In genomic region chr9:56042181-56042621, GRCm38 (mm10) we compare ENCODE assay signal across 8 mouse cellular contexts. TPM values are rescaled to one million over a fixed set of nuclear protein-coding genes. Genes with fewer than 3 reads are reported as not detected.
DNase-seq lines count a peak whose midpoint lies in the region; ATAC-seq and TF ChIP-seq lines count a peak whose summit lies in the region.

No protein-coding gene starts in this region.

- H3K9ac ChIP-seq in heart, embryonic 13.5 days, result peak overlapping the region; percentile 98
- peak overlapping the region; percentile 100 for H3K9ac ChIP-seq in forebrain, embryonic 16.5 days (replicated peaks; ENCODE audit: low read depth, low read length)
- peak overlapping the region; percentile 80 for H3K9ac ChIP-seq in liver, embryonic 16.5 days (ENCODE audit: low read depth, low read length)

- H3K27ac ChIP-seq in heart, embryonic 13.5 days (replicated peaks), result peak overlapping the region; percentile 97
- H3K27ac ChIP-seq in forebrain, embryonic 16.5 days (ENCODE audit: low read length), result peak overlapping the region; percentile 97
- peak overlapping the region; percentile 59 for H3K27ac ChIP-seq in liver, embryonic 16.5 days (ENCODE audit: low read length)

- H3K27me3 ChIP-seq in heart, embryonic 13.5 days (replicated peaks), result no peaks in the 10 kb centered on the region
- H3K27me3 ChIP-seq in G1E (ENCODE audit: insufficient read depth, low read length), result no peaks in the 10 kb centered on the region
- H3K27me3 ChIP-seq in forebrain, embryonic 16.5 days (replicated peaks; ENCODE audit: control insufficient read depth, insufficient read depth, low read length), result no peaks in the 10 kb centered on the region
- no peaks in the 10 kb centered on the region for H3K27me3 ChIP-seq in liver, embryonic 16.5 days (ENCODE audit: control insufficient read depth, insufficient read depth, low read depth, low read length)

- peak overlapping the region; percentile 83 for H3K4me2 ChIP-seq in heart, embryonic 13.5 days
- H3K4me2 ChIP-seq in forebrain, embryonic 16.5 days (ENCODE audit: low read length), result peak overlapping the region; percentile 84
- peak overlapping the region; percentile 97 for H3K4me2 ChIP-seq in liver, embryonic 16.5 days (ENCODE audit: low read depth, low read length)

- H3K4me3 ChIP-seq in heart, embryonic 13.5 days, result peak overlapping the region; percentile 89
- H3K4me3 ChIP-seq in G1E (ENCODE audit: low read depth, low read length), result peak overlapping the region; percentile 85
- H3K4me3 ChIP-seq in forebrain, embryonic 16.5 days (replicated peaks; ENCODE audit: low read length), result peak overlapping the region; percentile 92
- H3K4me3 ChIP-seq in liver, embryonic 16.5 days (ENCODE audit: low read depth, low read length), result peak overlapping the region; percentile 74

- peaks cover 22% of the 10 kb centered on the region for H3K4me1 ChIP-seq in heart, embryonic 13.5 days
- peaks cover 15% of the 10 kb centered on the region for H3K4me1 ChIP-seq in G1E (ENCODE audit: insufficient read depth, low read depth, low read length)
- H3K4me1 ChIP-seq in forebrain, embryonic 16.5 days (replicated peaks; ENCODE audit: control insufficient read depth, insufficient read depth, low read length), result peaks cover 13% of the 10 kb centered on the region
- H3K4me1 ChIP-seq in liver, embryonic 16.5 days (ENCODE audit: control insufficient read depth, low read depth, low read length), result peaks cover 3% of the 10 kb centered on the region

- H3K36me3 ChIP-seq in heart, embryonic 13.5 days, result peaks cover 25% of the 10 kb centered on the region
- H3K36me3 ChIP-seq in G1E (replicated peaks), result peaks cover 6% of the 10 kb centered on the region
- peaks cover 15% of the 10 kb centered on the region for H3K36me3 ChIP-seq in forebrain, embryonic 16.5 days (ENCODE audit: control insufficient read depth, insufficient read depth)
- no peaks in the 10 kb centered on the region for H3K36me3 ChIP-seq in liver, embryonic 16.5 days (ENCODE audit: control insufficient read depth, insufficient read depth)

- TF ChIP-seq CTCF in G1E (IDR thresholded peaks at IDR 0.05; ENCODE audit: low read depth, low read length), result no peak

- no peaks in the 10 kb centered on the region for H3K9me3 ChIP-seq in heart, embryonic 13.5 days
- no peaks in the 10 kb centered on the region for H3K9me3 ChIP-seq in G1E (replicated peaks)
- 0 out of 2 replicates have a peak, but pooled peaks cover 2% of the 10 kb centered on the region for H3K9me3 ChIP-seq in forebrain, embryonic 16.5 days (ENCODE audit: control insufficient read depth, low read length)
- no peaks in the 10 kb centered on the region for H3K9me3 ChIP-seq in liver, embryonic 16.5 days (replicated peaks; ENCODE audit: control insufficient read depth, low read length)

- WGBS in heart, embryonic 13.5 days, result under 1% methylated on average over 16 of the region's 16 CpGs
- WGBS in forebrain, embryonic 16.5 days, result under 1% methylated on average over 16 of the region's 16 CpGs
- WGBS in liver, embryonic 16.5 days (ENCODE audit: insufficient replicate concordance), result under 1% methylated on average over 16 of the region's 16 CpGs

- no peak for ATAC-seq in heart, embryonic 13.5 days (ENCODE audit: extremely low read depth, insufficient number of reproducible peaks, low FRiP score, low TSS enrichment)
- ATAC-seq in G1E (ENCODE audit: extremely low read depth, insufficient number of reproducible peaks, low FRiP score, poor library complexity, severe bottlenecking), result no peak; the same call in 1 of the 2 replicates
- no peak; the same call in 1 of the 2 replicates for ATAC-seq in forebrain, embryonic 16.5 days
- no peak for ATAC-seq in liver, embryonic 16.5 days (ENCODE audit: low read depth)

- intact Hi-C loops in left cerebral cortex, postnatal 4 days (cut with DNase I), result no loop called here

- DNase-seq in heart, adult 8-10 months (ENCODE audit: low spot score), result no peak
- DNase-seq in G1E (ENCODE audit: low spot score), result no peak
- DNase-seq in left cerebral cortex, postnatal 4 days, result no peak
- DNase-seq in kidney, adult 18-20 months, result no peak
- no peak for DNase-seq in ovary, postnatal 36 days (ENCODE audit: low spot score)

RNA-seq across cellular contexts. Expression of gene Rcn2, which starts 0.6 kb away (rescaled TPM):
- polyA plus RNA-seq in heart, embryonic 13.5 days (2015; fragmentation: Nextera tagmentation; extraction: Ambion mirVana), result 140 and 154 TPM in 2 replicates
- 10 to 100 TPM; 30.5 to 33.8 (median 31.8) TPM for total RNA-seq in heart, adult 8-10 months (2022)
- total RNA-seq in G1E (2014; fragmentation: Nextera tagmentation) (20.9 and 23.3 TPM in 2 replicates), G1E (2017) (22.8 and 23.3 TPM in 2 replicates)
- 12.8 and 22.7 TPM in 2 replicates for polyA plus RNA-seq in G1E (2012)
- 268 and 301 TPM in 2 replicates for polyA plus RNA-seq in forebrain, embryonic 16.5 days (2015; fragmentation: Nextera tagmentation; extraction: Ambion mirVana)
- polyA plus RNA-seq in liver, embryonic 16.5 days (2015; fragmentation: Nextera tagmentation; extraction: Ambion mirVana), result 21.7 and 22.9 TPM in 2 replicates
- total RNA-seq in left cerebral cortex, postnatal 4 days (2021), result 100 to 1,000 TPM in 1 of 2 experiments, 10 to 100 TPM in 1; 94.0 to 102 TPM

RNA-seq across cellular contexts. Expression of gene 4930563M21Rik, which starts 31.9 kb away (rescaled TPM):
- polyA plus RNA-seq in heart, embryonic 13.5 days (2015; fragmentation: Nextera tagmentation; extraction: Ambion mirVana), result not detected in 2 replicates
- not detected for total RNA-seq in heart, adult 8-10 months (2022)
- total RNA-seq in G1E (2014; fragmentation: Nextera tagmentation), result not detected in 2 replicates
- total RNA-seq in G1E (2017), result not detected in 2 replicates
- not detected in 2 replicates for polyA plus RNA-seq in G1E (2012)
- polyA plus RNA-seq in forebrain, embryonic 16.5 days (2015; fragmentation: Nextera tagmentation; extraction: Ambion mirVana), result not detected in 2 replicates
- not detected in 2 replicates for polyA plus RNA-seq in liver, embryonic 16.5 days (2015; fragmentation: Nextera tagmentation; extraction: Ambion mirVana)
- not detected for total RNA-seq in left cerebral cortex, postnatal 4 days (2021)

RNA-seq across cellular contexts. Expression of gene Pstpip1, which starts 47.6 kb away (rescaled TPM):
- 0.55 and 1.4 TPM in 2 replicates for polyA plus RNA-seq in heart, embryonic 13.5 days (2015; fragmentation: Nextera tagmentation; extraction: Ambion mirVana)
- total RNA-seq in heart, adult 8-10 months (2022), result 1 to 10 TPM in 3 of 4 experiments, under 1 TPM in 1; 0.97 to 2.0 (median 1.1) TPM
- total RNA-seq in G1E (2014; fragmentation: Nextera tagmentation) (not detected in 2 replicates), G1E (2017) (not detected in 2 replicates)
- 0.05 TPM in 1 of 2 replicates, not detected in the other for polyA plus RNA-seq in G1E (2012)
- polyA plus RNA-seq in forebrain, embryonic 16.5 days (2015; fragmentation: Nextera tagmentation; extraction: Ambion mirVana), result 0.29 and 0.70 TPM in 2 replicates
- polyA plus RNA-seq in liver, embryonic 16.5 days (2015; fragmentation: Nextera tagmentation; extraction: Ambion mirVana), result 5.5 and 6.2 TPM in 2 replicates
- total RNA-seq in left cerebral cortex, postnatal 4 days (2021), result 1 to 10 TPM; 1.0 to 1.2 TPM
